Mouse (Mus musculus) c-Kit-positive CD71-positive TER-119-positive erythroid progenitor cells, embryonic 14.5 days (primary cell): ENCODE results near the gene Cacng8.
A peak's percentile ranks its signal among the peaks of the same experiment; 100 is the strongest.

ENCODE experiments used
- DNase-seq: peaks from one replicate; pipeline ENCODE4 v3.0.0-alpha.2; 2013; ENCODE audit warnings: low spot score

Cacng8 gene

DNA sequence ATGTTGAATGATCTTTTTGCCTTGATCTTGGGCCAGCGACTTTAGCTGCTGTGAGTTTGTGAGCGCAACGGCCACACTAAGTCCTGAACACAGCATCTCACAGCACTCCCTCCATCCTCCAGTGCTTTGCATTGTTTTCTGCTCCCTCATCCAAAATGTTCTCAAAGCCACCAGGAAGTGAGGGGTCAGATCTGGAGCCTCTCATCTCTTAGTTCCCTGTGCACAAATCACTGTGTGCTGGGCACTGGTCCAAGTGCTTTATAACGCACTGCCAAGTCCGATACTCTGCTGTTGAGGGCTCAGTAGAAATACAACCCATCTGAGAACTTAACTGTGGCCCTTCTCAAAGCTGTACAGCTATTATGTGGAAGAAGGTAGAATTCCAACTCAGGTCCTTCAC lies 47.5 kb downstream of the Cacng8 start:
- no peak for DNase-seq

DNA sequence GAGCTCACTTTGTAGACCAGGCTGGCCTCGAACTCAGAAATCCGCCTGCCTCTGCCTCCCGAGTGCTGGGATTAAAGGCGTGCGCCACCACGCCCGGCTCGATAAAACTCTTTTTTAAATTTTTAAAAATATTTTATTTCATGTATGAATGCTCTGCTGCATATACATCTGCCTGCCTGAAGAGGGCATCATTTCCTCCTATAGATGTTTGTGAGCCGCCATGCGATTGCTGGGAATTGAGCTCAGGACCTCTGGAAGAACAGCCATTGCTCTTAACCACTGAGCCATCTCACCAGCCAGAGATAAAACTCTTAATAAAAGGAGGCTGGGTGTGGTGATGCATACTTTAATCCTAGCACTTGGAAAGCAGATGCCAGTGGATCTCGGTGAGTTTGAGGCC lies 49.5 kb downstream of the Cacng8 start:
- no peak for DNase-seq

DNA sequence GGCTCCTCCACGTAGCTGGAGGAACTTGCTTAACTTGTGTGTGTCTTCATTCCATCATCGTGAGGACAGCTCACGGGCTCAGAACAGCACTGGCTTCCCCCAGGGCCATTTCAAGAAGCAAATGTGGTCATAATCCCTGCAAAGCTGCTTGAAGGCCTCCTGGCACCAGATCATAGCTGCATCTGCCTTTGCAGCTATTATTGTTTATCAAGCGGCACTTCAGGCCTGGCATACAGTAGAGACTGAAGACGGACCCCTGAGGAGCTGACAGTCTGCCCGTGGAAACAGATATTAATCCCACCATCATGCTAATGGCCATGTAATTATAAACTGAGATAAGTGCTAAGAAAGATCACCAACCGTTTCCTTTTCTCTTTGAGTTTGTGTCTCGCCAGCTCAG lies 50.0 kb downstream of the Cacng8 start:
- DNase-seq = no peak

DNA sequence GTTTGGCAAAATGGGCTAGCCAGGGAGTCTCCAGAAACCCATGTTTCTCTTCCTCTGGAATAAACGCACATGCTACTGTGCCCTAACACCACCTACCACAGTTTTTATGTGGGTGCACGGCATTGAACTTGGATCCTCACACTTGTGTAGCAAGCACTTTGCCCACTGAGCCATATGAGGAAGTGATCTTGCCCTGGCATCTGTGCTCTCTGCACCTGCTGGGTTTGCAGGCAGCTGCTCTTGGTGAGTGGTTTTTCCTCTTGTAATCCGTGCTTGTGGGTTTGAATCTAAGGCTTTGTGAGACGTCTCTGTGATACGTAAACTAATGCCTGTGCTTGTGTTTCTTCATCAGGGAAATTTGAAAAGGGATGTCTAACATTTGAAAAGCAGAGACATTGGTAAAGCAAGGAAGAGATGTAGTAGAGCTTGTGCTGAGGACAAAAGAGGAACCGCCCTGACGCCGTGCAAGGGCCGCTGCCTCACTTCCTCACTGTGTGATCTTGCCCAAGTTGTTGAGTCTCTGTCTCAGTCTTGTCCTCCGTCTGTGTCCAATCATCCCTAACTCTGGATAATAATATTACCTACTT lies 52.1 kb downstream of the Cacng8 start:
- no peak for DNase-seq

DNA sequence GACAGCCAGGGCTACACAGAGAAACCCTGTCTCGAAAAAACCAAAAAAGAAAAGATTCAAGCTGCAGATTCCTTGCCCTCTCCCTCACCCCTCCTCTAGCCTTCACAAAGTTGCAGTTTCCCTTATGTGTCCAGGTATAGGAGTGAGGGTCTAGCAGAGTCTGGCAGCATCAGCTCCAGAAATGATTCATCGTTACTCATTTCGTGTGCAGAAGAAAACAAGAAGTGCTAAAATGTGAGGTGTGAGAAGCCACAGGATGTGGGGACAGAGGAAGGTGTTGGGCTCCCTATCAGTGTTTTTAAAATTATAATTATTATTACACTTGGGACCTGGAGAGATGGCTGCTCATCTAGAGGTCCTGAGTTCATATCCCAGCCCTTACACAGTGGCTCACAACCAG lies 54.2 kb downstream of the Cacng8 start:
- DNase-seq = no peak

DNA sequence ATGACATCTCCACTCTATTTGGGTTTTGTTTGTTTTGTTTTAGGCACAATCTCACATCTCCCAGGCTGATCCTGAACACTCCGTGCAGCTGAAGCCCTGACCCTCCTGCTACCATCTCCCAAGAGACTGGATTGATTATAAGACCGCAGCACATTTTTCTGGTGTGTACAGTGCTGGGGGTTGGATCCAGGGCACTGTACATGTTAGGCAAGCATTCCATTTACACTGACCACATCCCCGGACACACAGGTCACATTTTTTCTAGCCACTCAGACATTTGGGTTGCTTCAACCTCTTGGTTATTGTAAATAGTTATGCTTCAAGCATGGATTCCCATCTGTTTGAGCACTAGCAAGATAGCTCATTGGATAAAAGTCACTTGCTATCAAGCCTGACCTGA lies 56.1 kb downstream of the Cacng8 start:
- DNase-seq = no peak

DNA sequence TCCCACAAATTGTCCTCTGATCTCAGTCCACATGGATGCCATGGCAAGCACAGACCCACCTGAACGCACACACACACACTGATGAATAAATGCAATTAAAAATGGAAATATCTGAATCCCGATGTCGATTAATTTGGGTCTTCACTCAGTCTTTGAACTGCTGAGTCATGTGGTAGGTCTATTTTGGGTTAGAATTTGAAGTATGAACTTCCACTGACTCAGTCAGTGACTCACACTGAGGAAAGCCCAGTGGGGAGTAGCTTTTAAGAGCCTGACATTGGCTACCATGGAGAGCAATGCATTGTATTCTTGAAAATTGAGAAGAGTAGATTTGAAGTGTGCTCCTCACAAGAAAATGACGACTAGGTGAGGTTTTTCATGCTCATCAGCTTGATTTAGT lies 56.5 kb downstream of the Cacng8 start:
- no peak for DNase-seq

DNA sequence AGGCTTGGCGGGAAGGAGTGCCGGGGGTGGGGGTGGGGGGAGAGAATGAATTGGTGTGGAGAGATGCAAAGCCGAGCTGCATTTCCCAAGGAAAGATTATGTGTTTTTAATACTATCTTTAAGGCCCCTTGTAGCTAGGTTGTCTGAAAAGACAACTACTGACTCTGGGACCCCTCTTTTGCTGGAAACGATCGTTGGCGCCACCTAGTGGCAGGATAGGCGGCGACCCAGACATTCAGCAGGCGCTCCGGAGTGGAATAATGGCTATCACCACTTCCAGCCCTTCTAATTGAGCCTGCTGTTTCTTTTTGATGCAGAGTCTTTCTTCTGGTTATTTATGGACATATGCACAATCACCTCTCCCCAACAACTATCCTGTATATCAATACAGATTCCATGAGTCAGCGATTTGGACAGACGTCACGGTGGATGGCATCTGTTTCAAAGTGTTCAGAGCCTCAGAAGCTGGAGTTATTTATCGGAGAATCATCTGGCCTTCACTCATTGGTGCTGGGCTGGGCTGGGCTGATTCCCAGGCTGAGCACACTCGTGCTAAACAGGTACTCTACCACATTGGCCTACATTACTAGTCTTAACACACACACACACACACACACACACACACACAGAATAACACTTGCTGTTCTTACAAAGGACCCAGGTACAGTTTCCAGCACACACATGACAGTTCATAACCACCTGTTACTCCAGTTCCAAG lies 58.4 kb downstream of the Cacng8 start:
- DNase-seq = peak; percentile 32

DNA sequence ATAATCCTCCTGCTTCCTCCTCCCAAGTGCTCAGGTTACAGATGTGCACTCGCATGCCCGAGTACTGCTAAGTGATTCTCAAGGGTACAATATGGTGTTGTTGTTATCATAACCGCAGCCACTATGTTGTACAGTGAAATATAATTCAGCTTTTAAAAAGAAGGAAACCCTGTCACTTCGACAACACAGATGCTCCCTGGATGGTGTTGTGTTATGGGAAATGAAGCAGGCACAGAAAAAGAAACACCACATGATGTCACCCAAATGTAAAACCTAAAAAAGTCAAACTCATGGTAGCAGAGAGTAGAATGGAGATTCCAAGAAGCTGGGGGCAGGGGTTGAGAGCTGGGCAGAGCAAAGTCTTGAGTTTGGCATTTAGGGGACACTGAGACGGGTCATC lies 60.2 kb downstream of the Cacng8 start:
- no peak for DNase-seq

DNA sequence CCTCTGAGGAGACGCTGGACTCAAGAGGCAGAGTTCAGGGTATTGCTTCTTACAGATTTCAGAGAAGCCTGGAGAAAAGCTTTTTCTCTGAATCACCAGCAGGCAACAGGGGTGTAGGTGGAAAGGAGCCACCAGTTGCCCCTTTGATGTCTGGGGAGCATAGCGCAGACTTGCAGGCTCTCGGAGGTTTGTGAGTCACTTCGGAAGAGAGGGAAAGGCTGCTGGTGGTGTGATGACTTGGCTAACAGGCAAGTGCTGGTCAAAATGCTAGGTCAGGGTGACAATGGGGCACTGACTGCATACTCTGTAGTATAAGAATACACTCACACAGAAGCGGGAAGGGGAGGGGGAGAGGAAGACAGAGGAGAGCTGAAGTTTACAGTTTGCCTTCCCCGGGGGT lies 60.7 kb downstream of the Cacng8 start:
- DNase-seq = no peak

DNA sequence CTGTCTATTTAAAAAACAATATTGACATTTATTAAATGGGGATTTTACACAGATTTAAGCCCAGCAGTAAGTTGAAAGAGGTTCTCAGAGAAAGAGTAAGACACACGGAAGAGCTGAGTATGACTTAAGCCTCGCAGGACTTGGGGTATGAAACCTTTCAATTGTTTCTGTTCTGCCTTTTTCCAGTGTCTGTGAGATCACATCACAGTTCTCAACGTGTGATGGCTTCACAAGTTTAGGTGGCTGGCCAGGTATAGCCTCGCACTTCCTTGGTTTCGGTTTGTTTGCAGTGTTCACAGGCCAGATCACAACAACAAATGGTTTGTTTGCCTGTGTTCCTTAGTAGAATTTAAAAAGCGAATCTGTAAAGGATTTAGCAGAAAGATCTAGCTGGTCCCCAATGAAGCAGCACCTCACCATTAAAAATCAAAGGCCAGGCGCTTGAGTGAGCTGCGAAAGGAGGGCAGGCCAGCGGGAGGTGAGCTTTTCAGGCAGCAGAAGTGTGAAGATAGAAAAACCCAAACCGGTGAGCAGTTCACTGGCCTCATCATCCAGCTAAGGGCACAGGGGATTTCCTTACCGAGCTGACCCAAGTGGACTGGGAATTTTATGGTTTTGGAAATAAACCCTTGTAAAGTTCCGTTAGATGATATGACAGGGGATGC lies 62.5 kb downstream of the Cacng8 start:
- no peak for DNase-seq

DNA sequence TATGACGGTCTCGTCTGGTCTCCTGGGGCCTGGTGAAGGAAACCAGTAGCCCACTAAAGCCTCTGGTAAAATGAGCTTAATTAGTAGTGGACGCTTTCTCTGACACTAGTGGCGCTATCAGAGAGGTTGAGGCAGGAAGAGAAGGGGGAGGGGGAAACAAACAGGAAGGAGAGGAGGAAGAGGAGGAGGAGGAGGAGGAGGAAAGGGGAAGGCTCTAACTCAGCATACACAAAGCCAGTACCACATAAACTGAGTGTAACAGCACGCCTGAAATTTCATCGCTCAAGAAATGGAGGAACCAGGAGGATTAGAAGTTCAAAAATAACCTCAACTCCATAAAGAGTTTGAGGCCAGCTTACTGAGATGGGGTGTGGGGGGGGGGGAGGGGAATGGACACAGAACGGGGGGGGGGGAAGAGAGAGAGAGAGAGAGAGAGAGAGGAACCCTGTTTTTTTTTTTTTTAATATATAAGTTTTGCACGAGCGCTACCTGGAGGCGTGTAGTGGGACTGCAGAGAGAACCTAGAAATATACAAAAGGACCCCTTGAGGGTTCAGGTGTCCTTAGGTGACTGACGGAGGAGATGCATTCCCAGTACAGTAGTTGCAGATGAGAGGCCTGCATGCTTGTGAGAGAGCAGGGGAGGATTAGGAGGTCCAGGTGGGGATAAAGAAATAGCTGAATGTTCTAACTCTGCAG lies 63.2 kb downstream of the Cacng8 start:
- DNase-seq = no peak

DNA sequence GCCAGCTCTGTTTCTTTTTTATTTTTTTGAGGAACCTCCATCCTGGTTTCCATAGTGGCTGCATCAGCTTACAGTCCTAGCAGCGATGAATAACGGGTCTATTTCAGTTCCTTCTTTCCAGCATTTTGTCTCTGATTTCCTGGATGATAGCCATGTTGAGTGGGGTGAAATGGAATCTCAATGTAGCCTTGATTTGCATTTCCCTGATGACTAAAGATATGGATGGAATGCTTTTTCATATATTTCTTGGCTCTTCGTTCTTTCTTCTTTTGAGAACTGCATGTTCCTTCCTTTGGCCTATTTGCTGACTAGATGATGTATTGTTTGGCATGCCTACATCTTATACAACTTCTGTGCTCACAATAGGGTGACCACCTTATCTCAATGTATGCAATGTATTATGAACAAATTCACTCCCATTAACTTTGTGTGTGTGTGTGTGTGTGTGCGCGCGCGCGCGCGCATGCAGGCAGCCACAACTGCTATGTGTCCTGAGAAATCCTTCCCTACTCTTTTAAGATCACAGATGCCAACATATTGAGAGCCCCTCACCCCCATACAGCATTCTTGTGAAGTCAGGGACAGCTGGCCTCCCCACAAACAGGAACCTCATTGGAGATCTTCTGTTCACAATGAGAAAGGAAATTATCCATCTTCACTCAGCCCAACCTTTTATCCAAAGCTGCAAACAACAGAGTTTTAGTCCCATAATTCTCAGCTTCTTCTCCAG lies 66.8 kb downstream of the Cacng8 start:
- no peak for DNase-seq

DNA sequence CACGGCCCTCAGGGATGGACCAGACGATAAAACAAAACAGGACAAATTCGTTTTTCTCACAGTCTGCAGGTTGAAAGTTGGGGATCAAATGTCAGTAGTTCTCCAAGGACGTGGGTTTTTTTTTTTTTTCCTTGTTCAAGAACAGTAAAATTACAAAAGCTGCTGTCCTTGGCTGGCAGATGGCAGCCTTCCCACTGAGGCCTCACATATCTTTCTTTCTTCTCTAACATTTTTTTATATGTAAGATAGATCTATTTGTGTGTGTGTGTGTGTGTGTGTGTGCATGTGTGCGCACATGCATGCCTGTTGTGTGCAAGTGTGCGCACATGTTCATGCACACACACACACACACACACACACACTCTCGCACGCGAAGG lies 67.3 kb downstream of the Cacng8 start:
- no peak for DNase-seq

DNA sequence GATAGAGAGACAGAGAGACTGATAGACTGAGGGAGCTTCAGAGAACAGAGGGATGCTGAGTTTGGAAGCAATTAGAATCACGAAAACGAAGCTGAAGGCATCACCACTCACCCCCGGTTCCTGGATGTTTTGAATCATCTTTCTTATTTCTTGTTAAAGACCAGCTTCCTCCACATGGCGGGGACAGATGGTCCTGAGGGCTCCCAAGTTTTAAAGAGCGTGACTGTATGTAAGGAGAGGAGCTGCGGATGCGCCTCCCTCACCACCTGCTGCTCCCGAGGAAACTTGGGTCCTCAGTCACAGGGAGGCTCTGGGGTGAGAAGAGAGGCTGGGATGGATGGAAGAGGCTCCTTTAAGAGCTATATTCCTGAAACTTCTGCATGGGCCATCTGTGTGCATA lies 69.8 kb downstream of the Cacng8 start:
- DNase-seq = no peak

DNA sequence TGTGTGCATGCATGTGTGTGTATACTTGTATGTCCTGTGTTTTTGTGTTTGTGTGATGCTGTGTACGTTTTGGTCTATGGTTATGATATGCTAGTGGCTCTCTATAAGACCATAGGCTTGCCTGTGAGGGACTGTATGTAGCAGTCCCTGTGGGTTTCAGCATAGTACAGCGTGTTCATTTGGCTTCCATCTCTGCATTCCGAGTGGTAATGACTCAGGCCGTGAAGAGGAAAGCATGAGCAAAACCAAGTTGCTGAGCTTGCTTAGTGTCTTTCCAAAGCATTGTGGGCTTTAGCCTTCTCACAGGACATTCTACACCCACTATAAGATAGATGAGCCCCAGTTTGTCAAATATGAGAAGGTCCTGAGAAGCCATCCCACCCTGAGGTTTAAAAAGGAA lies 72.8 kb downstream of the Cacng8 start:
- no peak for DNase-seq
